Mouse (Mus musculus): Measurements from ENCODE around the gene Ms4a6d.
"Not testable (repeated sequence)": the region's sequence is repeated elsewhere in the genome, so short reads cannot be mapped to it uniquely, and the experiment has no call there.

Gene Ms4a6d

DNA sequence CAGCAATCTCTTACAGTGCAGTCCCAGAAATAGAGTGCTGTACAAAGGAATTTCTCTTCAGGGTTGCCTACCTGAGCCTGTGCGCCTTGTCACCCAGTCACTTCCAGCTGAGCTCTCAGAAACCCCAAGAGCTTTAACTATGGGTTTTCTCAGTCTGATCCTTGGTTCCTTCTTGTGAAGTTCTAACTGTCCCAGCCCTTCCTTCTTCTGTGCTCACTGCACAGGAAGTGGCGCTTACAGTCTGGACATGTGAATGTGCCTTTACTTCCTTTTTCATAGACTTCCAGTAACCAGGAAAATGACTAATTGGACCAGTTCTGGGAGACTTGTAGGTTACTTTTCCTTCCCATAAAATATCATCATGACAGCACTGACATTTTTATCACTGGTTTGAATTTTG is at the start of gene Ms4a6d:
Ms4a6d (minus strand) TSS at position 247 of the 400 bp plus-strand sequence.
- DNase-seq (ENCODE audit: low spot score): no peak

DNA sequence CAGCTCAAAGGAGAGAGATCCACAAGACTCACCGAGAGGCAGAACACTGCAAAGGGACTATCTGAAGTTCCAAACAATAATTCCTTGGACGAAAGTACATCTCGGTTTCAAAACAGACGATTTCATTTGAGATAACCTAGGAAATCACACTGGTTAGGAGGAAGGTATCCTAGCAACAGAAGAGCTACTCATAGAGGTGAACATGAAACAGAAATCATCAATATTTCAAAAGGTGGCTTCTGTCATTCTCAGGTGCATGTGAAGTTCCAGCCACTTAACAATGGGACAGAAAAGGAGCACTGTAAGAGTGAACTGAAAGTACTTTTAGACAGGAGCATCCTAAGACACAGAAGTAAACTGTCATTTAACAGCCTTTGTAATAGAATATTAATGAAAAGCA is 44.9 kb upstream of the Ms4a6d start:
- DNase-seq (ENCODE audit: low spot score): no peak

DNA sequence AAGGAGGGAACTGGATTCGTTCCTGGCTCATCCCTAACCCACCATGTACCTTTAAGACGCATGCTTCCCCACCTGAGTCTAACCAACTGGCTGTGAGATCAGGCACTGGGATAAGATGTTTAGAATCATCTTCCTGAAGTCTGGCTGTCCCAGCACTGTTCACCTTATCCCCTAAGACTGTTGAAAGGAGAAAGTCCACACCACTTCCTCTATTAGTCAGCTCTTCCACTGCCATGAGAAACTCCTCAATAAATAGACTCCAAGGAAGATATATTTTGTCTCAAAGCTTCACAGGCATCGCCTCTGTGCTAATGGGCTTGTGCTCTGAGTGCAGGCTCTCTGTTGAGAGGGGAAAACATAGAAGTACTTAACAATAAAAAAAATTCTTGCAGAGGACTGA is 41.5 kb upstream of the Ms4a6d start:
- no peak for DNase-seq (ENCODE audit: low spot score)

DNA sequence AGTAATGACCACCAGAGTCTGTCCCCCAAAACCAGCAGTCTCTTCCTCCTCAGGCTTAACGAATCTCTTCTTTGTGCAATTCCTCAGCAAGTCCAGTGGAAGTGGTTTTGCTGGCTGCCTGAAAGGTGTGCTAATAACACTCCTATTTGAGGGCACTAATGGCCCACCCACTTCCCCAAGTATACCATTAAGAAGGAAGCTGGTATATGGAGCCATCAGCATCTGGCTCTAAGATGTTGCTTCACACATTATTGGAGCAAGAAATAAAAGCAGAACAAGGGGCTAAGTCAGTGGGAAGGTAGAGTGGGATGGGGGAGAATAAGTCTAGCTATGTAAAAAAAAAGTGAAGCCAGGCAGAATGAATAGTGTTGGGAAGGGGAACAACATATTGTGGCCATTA is 36.1 kb upstream of the Ms4a6d start, which contains the start of gene Ms4a3:
Ms4a3 (minus strand) TSS at position 120 of the 400 bp plus-strand sequence.
- no peak for DNase-seq (ENCODE audit: low spot score)

DNA sequence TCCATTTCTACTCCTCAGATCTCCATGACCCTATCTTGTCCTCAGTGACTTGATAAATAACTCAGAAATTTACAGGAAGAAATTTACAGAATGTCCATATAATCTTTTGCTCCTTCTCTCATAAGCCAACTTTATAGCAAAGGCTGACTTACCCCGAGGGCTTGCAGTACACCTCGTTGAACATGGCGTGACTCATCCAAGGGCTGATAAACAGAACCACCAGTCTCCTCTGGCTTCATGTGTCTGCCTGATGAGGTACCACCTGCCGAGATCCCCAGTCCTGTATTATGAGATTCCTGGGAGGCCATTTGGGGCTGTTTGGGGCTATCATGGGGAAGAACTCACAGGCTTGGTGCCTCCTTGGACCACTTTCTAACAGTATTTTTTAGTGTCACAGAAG is 34.4 kb upstream of the Ms4a6d start:
- no peak for DNase-seq (ENCODE audit: low spot score)

DNA sequence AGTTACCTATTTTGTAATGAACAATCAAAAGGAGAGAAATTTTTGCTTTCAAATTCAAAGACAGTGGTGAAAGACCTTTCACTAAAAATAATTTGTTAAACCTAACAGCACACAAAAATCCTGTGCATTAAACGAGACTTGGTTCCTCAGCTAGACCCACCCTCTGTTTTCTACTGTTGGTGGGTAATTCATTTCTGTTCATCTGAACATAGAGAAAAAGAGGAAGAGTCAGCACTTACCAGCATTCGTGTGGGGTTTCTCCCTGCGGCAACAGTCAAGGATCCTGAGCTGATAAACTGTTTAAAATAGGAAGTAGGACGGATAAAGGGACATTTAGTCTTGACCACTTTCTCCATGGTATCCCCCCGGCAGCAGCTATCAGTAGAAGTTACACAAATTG is 30.9 kb upstream of the Ms4a6d start:
- no peak for DNase-seq (ENCODE audit: low spot score)

DNA sequence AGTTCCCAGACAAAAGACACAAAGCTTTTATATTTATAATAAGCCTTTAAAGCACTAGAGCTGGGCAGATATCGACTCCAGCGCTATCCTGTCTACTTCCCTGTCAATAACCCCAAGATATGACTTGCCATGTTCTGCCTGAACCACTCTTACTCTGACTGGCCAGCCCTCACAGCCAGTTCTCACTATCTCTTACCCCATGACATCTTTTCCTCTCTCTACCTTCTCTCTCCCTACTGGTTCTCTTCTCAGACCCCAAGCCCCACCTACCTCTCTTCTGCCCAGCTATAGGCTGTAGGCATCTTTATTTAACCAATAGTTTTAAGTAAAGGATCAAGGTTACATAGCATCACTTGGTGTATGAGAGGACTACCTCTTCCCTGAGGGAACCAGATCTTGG is 29.7 kb upstream of the Ms4a6d start:
- DNase-seq (ENCODE audit: low spot score): no peak

DNA sequence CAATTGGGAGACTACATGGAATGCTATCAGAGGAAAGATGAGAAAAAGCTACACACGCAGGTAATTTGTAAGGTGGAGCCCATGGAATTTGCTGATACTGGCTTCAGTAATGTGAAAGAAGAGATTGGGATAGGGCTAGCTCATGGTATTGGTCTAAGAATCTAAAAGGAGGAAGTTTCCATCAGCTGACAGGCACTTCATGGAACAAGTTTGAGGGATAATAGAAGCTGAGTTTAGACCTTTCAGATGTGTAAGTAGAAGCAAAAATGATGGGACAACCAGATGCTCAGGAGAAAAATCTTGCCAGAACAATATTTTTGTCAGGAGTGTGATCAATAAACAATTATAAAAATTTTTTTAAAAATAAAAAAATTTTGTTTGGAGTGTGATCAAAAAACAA is 29.1 kb upstream of the Ms4a6d start:
- no peak for DNase-seq (ENCODE audit: low spot score)

DNA sequence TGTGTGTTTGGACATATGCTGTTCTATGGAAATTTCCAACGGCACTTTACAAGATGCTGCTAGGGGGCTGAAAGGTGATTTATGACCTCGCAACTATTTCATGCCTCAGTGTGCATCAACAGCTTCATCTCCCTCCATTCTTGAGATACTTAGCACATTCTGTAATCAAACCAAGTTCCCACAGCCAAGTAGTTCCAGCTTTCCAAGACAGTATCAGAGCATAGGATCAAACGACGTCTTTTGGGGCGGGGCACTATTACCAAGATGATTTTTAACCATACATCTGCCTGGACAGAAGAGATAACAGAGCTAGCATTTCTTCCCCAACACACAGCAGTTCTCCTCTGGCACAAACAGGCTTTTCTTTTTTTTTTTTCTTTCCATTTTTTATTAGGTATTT is 20.6 kb upstream of the Ms4a6d start:
- DNase-seq (ENCODE audit: low spot score): no peak

DNA sequence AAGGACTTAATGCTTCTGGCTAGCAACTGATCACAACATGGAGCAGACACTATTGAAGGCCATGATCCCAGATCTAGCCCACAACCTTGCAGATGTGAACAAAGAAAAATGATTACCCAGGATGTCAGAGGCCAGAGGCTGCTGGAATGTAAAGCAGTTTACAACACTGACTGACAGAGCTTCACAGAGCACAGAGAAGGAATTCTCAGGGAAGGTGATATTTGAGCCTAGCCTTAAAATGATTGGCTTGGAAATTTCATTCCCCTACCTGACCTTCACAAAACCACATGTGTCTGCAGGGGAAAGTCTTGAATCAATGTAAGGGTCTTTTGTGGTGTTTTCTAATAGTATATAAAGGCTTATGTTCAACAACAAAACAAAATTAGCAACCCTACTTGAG is 20.2 kb upstream of the Ms4a6d start:
- no peak for DNase-seq (ENCODE audit: low spot score)

DNA sequence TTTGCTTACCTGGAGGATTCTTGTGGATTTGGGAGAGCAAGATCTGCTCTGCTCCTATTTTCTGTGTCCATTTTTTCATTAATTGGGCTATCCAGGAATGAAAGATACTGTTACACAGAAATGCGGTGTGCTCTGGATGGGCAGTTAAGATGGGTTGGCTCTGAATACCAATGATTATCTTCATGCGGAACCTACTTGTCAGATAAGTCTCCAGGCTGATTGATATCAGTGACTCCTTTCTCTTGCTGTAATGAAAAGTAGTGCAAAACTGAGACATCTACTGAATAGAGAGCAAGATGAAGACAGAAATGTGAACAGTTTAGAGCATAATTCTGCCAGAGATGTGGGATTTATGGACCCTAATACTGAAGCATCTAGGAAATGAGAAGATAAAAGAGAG is 18.9 kb upstream of the Ms4a6d start, which contains the start of gene Ms4a2:
Ms4a2 (minus strand) TSS at position 169 of the 400 bp plus-strand sequence.
- no peak for DNase-seq (ENCODE audit: low spot score)

DNA sequence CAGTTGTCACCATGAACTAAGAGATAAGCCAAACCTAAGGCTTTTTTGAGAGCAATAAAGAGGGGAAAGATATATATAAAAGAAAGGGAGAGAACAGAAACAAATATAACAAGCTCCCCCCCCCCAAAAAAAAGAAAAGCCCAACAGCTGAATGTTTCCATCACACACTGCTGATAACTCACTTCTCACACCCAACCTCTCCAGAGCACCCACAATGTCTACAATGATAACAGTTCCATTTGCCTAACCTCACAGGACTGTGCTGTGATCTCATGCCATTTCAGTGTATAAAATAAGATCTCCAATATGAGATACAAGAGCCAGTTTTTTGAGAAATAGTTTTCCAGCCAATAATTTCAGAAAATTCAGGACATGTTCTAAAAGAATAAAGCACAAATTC is 13.3 kb upstream of the Ms4a6d start:
- no peak for DNase-seq (ENCODE audit: low spot score)

DNA sequence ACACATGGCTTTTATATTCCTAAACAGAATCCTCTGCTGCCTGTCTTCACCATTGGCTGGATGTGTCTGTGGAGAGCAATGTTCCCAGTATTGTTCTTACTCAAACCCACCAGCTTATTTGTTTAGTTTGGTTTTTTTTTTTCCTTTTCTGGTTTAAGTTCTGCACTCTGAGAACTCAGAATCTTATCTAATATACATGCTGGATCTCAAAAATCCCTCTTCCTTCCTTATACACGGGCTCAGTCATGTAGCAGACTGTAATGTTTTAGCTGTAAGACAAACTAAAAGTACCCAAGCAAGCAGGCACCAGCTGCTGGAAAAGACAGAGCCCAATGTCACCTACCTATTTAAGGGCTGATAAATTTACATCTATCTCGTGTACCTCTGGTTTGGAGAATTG is 10.2 kb upstream of the Ms4a6d start:
- no peak for DNase-seq (ENCODE audit: low spot score)

DNA sequence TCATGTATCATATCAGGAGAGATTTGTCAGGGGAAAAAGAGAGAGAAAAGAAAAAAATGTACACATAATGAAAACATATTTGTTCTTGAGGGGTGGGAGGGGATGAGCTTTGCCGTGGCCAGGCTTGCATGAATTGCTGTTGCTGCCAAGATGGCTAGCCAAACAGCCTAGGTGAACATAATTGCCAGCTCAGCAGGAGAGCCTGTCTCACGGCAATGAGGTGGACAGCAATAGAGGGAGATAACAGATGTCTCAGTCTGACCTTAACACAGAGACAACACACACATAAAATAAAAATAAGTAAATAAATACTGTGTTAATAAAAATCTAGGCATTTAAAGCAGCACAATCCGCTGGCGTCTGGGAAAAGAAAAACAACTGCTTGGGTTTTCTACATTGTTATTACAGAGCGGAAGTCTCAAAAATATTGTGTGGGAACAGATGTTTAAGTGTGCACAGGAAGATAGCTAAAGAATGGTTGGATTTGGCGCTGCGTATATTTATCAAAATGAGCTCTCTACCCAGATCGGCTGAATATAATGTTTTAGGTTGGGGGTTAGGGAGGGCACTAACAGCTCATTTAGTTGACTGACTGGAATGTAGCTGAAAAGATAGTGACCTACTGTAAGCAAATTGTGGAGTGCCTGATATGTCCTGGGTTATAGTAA is 9.3 kb upstream of the Ms4a6d start:
- no peak for DNase-seq (ENCODE audit: low spot score)

DNA sequence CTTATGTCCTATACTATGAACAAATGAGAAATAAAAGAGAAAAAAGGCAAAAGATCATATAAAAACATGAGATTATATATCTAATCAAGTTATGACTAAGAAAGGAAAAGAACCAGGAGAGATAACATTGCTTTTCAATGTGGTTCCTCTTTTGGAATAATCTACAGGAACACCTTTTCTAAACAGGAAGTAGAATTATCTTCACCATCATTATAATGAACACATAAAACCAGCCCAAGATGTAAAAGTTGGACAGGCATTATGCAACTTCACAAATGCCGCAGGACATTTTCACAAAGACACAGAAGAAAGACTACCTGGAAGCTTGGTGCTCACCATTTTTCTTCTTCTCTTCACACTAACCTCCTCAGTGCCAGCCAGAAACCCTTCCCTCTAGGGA is 8.4 kb upstream of the Ms4a6d start:
- no peak for DNase-seq (ENCODE audit: low spot score)

DNA sequence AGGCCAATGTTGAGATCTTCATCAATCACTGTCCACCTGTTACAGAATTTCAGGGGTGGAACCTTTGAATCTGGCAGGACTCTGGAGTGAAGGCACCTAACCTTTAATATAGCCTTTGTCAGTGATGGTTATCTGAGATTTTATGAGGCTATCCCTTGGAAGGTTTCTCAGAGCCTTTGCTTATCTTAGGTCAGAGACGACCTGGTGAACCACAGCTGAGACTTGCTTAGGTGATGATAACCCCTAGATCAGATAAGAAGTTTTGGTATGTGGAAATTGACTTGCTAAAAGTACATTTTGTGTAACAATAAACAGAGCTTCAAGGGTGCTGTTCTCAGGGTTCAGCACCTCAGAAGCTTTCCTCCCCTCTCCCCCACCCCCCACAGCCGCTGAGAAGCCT is 7.6 kb upstream of the Ms4a6d start:
- no peak for DNase-seq (ENCODE audit: low spot score)

DNA sequence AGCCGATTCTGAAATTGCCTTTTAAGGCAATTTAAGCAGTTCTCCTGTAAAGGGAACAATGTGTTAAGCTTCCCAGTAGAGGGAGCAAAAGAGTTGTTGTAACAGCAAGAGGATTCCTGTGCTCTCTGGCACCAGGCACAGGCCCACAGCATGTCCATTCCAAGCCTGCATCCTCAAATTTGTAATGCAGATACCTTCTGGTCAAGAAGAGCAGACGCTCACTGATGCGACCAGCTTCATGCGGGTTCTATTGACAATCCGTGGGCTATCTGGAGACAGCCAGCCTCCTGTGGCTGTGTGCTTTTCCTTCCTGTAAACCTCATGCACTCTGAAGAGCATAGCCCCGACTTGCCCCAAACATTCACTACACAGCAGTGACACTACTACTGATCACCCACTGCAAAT is 6.9 kb upstream of the Ms4a6d start:
- DNase-seq (ENCODE audit: low spot score): no peak

DNA sequence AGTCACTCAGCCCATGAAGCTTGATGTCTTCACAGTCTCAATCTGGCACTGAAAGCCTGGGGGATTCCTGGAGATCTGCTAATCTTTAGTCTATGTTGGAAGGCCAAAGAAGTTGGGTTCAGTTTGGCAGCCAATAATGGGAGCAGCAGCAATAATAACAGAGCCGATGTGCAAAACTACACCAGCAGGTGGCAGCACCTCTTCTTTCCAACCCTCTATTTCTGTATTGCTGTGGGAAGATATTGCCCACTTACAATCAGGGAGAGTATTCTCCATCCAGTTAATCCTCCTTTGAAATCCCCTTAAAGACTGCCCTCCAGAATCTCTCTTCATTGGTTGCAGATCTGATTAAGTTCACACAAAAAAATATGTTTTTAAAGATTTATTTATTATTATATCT is 3.5 kb upstream of the Ms4a6d start:
- DNase-seq (ENCODE audit: low spot score): no peak

DNA sequence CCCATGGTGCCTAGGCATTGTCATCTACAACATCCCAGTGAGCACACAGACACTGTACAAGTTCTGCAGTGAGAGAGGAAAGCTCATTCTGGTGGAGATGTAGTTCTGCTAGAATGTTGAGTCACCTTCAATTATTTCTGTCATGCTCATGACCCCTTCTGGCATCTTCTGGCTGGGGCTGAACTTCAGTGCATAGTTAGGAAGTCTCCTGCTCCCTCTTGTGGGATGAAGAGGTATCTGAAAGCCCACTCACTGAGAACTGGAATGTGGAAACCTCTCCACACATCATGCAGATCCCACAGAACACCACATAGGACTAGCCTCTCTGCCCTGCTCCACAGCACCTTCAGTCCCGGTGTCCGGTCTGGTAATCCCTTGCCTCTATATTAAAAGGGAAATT is 2.6 kb downstream of the Ms4a6d start:
- DNase-seq (ENCODE audit: low spot score): no peak

DNA sequence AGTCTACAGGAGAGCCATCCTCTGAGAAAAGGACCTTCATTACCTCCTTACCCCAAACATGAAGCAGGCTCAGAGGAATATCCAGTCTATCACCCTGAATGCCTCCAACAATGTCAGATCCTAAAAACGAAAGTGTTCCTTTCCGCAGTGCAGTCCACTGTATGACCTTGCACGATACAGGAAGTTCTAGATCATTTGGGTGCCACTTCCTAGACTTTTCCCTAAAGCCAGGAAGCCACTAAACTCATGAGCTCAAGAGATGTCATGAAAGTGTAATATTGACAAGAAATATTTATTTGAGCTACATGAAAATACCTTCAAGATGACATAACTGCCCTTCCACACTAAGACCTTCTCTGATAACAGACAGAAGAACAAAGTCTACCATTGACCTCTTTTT is 3.3 kb downstream of the Ms4a6d start:
- DNase-seq (ENCODE audit: low spot score): no peak

DNA sequence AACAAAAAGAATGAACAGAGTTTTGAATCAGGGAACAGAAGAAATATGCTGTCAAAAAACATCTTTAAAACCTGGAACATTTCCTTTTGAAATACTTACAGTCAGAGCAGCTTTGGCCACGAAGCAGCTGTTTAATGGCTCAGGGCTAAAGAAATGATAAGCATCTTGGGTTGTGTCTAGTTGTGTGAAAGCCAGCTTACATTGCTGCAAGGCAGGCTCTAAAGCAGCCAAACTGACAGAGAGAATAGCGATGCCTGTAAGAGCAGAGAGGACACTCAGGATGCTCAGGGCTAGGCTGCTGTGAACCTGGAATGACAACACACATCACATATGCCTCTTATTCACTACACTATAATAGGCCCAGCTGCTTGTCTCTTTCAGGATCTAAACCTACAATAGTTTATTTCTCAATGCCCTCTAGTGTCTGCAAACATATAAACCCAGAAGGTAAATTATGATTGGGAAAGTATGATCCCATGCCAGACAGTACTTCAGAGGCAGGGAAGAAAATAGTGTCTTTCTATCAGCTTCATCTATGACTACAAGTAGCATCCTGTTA is 14.7 kb downstream of the Ms4a6d start:
- no peak for DNase-seq (ENCODE audit: low spot score)

DNA sequence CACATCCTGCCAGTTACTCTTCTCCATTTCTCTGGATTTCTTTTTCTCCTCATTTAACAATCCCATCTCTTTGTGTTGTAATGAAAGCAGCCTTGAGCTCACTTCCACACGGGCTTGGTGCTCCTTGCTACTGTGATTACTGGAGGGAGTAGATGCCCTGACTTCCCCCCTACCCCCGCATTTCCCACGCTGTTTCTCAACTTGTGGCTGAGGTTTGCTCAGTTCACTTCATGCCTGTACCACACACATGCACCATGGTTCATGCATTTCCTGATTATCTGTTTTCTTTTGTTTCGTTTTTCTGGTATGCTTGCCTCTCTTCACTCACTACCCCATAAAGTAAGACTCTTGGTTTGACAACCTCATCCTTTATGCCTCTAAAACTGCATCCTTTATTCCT is 15.4 kb downstream of the Ms4a6d start:
- DNase-seq (ENCODE audit: low spot score): no peak

DNA sequence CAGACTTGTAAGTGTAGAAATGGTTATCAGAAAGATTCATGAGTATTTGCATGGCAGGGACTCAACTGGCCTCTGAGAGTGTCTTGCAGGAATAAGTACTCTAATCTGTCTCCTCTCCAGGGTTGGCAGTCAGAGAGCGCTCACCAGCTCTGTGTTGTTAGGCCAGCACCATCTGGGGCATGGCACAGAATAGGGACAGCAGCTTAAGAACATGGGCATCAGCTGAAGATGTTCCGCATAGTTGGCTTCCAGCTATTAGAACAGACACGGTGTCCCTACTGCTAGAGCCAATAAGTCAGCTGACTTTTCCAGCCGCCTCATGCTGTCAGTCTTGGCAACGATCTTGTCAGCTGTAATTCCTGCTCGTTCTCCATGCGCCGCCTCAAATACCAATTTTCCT is 29.7 kb downstream of the Ms4a6d start:
- no peak for DNase-seq (ENCODE audit: low spot score)

DNA sequence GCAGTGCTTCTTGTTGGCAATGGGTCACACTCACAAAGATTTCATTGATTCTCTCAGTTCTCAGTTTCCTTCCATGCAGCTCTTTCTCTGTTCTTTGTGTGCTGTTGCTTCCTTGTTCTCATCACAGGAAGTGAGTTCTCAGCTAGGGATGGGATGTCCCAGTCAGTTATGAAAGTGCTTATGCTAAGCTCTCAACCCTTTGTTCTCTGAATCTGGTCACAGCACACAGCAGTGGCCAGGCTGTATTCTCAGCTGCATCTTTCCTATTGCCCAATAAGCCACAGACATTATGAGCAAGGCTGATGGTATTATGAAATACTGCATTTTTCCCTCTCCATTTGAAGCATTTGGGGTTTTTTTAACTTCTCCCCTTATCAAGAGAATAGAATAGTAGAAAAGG is 45.1 kb downstream of the Ms4a6d start:
- not testable (repeated sequence) for DNase-seq (ENCODE audit: low spot score)
